Mouse (Mus musculus): ENCODE results near the gene Ecm1. TPM values are rescaled to one million over a fixed set of nuclear protein-coding genes. Genes with fewer than 3 reads are reported as not detected.

Gene Ecm1
- polyA plus RNA-seq, 1 experiment from 2014 or later: 35.8 TPM

DNA sequence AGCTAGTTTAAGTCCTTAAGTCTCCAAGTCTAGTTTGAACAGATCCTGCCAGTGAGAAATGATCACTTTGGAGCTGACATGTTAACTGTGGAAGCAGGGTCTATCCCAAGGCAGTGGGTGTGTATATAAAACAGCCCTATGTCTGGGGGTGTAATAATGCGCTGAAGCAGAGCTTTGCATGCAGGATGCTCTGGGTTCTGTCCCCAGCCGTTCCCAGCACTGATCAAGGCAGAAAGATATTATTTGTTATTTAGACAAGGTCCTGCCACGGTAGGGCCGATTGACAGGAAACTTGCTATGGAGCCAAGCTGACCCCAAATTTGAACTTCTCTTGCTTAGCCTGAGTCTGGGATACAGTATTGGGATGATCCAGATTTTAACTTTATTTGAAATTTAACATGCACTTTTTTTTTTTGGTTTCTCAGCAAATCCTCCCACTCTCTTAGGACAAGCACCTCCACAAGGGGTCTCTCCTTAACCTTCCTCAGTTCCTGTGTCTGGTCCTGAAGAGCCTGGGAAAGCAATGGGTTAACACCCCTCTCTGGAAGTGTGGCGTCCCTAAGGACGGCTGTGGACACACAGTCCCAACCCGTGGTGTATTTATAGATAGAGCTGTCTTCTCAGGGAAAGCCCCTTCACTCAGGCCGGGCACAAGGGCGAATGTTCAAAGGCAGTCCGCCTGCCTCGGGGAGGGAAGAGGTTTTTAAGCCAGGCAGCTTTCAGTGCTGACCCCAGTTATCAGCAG is 50.0 kb downstream of the Ecm1 start:
- Histone ChIP-seq H3K27ac (ENCODE audit: low read depth, low read length) (no peak overlapping the region), H3K9ac (ENCODE audit: low read depth, low read length) (no peak overlapping the region), H3K9me3 (ENCODE audit: control insufficient read depth) (no peaks in the 10 kb centered on the region), H3K4me3 (ENCODE audit: low read depth, low read length) (no peak overlapping the region), H3K36me3 (ENCODE audit: control insufficient read depth, insufficient read depth) (no peaks in the 10 kb centered on the region; the same call in 1 of the 2 replicates), H3K4me1 (replicated peaks; ENCODE audit: control insufficient read depth, insufficient read depth, low read length) (peaks cover 10% of the 10 kb centered on the region), H3K27me3 (replicated peaks; ENCODE audit: control insufficient read depth, insufficient read depth, low read length) (no peaks in the 10 kb centered on the region), H3K4me2 (replicated peaks; ENCODE audit: low read depth) (no peak overlapping the region)
- TF ChIP-seq CTCF (IDR thresholded peaks at IDR 0.05; ENCODE audit: low read depth): peak; percentile 45
- no peak for ATAC-seq
- 35% methylated on average over 11 of the region's 11 CpGs for WGBS

DNA sequence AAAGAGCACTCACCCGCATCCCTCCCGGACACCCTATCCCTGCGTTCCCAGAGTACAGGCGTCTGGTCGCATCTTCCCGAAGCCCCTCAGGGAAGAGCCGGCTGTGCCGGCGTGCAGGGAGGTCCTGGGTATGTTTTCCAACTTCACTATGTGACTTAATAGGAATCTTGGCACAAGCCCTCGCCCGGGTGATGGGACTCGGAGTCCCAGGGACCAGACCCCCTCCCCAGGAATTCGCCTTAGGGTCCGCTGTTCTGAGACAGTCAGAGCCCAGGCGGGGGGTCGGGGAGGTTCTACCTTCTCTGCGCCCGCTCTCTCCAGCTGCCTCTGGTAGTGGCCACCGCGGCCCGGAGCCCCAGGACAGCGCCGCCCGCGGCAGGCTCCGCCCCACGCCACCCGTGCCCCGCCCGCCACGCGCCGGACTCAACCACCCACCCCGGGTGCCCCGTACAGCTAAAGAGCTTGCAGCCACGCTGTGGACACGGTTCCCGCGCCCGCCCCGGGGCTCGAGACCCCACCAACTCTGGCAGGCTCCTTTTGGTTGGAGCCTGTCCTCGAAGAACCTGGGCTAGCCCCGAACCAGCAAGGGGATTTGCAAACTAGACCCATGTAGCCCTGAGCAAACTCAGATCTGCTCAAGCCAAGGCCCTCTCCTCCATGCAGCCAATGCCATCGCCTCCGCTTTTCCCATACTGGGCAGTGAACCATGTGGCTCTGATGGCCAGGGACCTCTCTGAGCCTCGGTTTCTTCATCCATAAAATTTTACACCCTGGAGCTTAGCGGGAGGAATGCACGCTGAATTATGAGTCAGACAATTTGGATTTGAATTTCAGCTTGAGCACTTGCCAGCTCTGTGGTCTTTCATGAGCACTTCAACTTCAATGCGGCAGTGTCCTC is 51.6 kb downstream of the Ecm1 start, which contains the start of gene Adamtsl4:
Adamtsl4 (minus strand) TSS at position 394 of the 898 bp plus-strand sequence.
- TF ChIP-seq CTCF (IDR thresholded peaks at IDR 0.05; ENCODE audit: low read depth): peak; percentile 37
- Histone ChIP-seq H3K4me1 (replicated peaks; ENCODE audit: control insufficient read depth, insufficient read depth, low read length) (no peaks in the 10 kb centered on the region), H3K4me3 (ENCODE audit: low read depth, low read length) (peak within 1 kb of the TSS; percentile 43), H3K27ac (ENCODE audit: low read depth, low read length) (peak within 1 kb of the TSS; percentile 82), H3K4me2 (replicated peaks; ENCODE audit: low read depth) (peak within 1 kb of the TSS; percentile 84), H3K9ac (ENCODE audit: low read depth, low read length) (peak within 1 kb of the TSS; percentile 35; the same call in 1 of the 2 replicates), H3K27me3 (replicated peaks; ENCODE audit: control insufficient read depth, insufficient read depth, low read length) (no peaks in the 10 kb centered on the region), H3K9me3 (ENCODE audit: control insufficient read depth) (no peaks in the 10 kb centered on the region), H3K36me3 (ENCODE audit: control insufficient read depth, insufficient read depth) (no peaks in the 10 kb centered on the region; the same call in 1 of the 2 replicates)
- ATAC-seq: peak; percentile 60
- WGBS: 3% methylated on average over 50 of the region's 50 CpGs

DNA sequence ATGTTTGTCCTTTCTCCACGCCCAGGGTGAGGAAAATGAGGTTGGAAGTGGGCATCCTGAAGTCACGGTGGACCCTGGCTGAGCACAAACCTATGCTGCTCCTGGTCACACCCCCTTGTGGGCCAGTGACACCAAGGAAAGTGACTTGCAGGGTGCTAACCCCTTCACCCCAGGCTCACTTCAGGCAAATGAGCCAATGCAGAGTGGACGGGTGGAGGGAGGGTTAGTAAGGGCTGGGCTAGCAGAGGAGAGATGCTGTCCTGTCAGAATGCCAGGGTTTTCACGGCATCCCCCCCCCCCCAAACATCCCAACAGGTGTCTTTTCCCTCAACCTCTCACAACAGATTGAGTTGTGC is 52.2 kb downstream of the Ecm1 start:
- peak overlapping the region; percentile 35; the same call in 1 of the 2 replicates for H3K9ac ChIP-seq (ENCODE audit: low read depth, low read length)
- no peaks in the 10 kb centered on the region for H3K27me3 ChIP-seq (replicated peaks; ENCODE audit: control insufficient read depth, insufficient read depth, low read length)

DNA sequence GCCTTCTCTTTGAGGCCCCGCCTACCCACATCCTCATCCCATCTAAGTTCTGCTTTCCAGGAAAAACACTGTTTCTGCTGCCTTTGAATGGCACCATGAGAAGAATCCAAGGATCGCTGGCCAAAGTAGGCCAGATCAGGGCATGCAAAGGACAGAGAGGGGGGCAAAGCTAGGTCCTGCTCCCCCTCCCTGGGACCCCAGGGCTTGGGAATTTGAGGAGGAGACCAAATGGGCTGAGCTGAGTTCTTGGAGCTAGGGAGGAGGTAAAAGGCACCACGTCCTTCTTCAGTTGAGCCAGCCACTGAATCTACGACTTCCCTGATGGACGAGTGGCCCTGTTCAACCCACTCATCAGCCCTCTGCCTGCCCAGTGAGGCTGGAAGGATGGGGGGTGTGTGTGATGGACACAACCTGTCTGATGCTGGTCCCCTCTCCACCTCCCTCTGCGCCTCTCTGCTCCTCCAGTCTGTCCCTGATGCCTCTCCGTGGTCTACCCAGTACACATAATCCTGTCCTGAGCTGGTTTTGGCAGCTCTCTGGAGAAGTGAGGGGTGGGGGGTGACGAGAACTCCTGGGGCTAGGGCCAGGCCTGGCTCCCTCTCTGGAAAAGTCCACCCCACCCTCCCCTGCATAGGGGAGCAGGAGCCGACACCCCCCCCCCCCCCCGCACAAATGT is 52.7 kb downstream of the Ecm1 start:
- no peak for TF ChIP-seq CTCF (IDR thresholded peaks at IDR 0.05; ENCODE audit: low read depth)
- no peak for ATAC-seq
- Histone ChIP-seq H3K4me1 (replicated peaks; ENCODE audit: control insufficient read depth, insufficient read depth, low read length) (no peaks in the 10 kb centered on the region), H3K4me2 (replicated peaks; ENCODE audit: low read depth) (peak overlapping the region; percentile 84), H3K27me3 (replicated peaks; ENCODE audit: control insufficient read depth, insufficient read depth, low read length) (no peaks in the 10 kb centered on the region), H3K9me3 (ENCODE audit: control insufficient read depth) (no peaks in the 10 kb centered on the region), H3K27ac (ENCODE audit: low read depth, low read length) (no peak overlapping the region), H3K36me3 (ENCODE audit: control insufficient read depth, insufficient read depth) (no peaks in the 10 kb centered on the region; the same call in 1 of the 2 replicates), H3K9ac (ENCODE audit: low read depth, low read length) (0 out of 2 replicates have a peak overlapping the region, but pooled peaks have one; percentile 35), H3K4me3 (ENCODE audit: low read depth, low read length) (peak overlapping the region; percentile 43; the same call in 1 of the 2 replicates)
- WGBS: 58% methylated on average over 10 of the region's 10 CpGs

More for the DNA sequence above, 52.2 kb downstream of the Ecm1 start:
- Histone ChIP-seq H3K4me3 (ENCODE audit: low read depth, low read length) (peak overlapping the region; percentile 43), H3K9me3 (ENCODE audit: control insufficient read depth) (no peaks in the 10 kb centered on the region), H3K27ac (ENCODE audit: low read depth, low read length) (no peak overlapping the region), H3K36me3 (ENCODE audit: control insufficient read depth, insufficient read depth) (no peaks in the 10 kb centered on the region; the same call in 1 of the 2 replicates), H3K4me1 (replicated peaks; ENCODE audit: control insufficient read depth, insufficient read depth, low read length) (no peaks in the 10 kb centered on the region), H3K4me2 (replicated peaks; ENCODE audit: low read depth) (peak overlapping the region; percentile 84)
- peak; percentile 15 for ATAC-seq
- TF ChIP-seq CTCF (IDR thresholded peaks at IDR 0.05; ENCODE audit: low read depth): 0 out of 2 replicates have a peak, but pooled peaks have one; percentile 16
- WGBS: 26% methylated on average over 4 of the region's 4 CpGs

DNA sequence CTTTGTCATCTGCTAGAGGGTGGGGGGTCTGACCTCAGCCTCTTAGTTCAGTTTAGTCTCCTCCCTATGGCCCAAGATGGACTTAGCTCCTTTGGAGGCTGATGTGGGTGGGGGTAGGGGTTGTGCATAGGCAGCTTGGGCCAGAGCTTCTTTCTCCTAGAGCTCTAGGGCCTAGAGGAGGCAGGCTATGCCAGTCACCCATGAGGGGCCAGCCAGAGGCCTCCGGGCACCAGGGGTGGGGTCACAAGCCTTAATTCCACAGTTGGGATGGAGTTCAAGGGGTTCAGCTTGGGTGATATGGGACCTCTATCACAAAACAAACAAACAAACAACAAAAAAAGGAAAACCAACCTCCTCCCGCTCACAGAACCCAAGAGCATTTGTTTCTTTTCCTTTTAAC is 53.7 kb downstream of the Ecm1 start:
- Histone ChIP-seq H3K9me3 (ENCODE audit: control insufficient read depth) (no peaks in the 10 kb centered on the region), H3K4me3 (ENCODE audit: low read depth, low read length) (no peak overlapping the region), H3K27me3 (replicated peaks; ENCODE audit: control insufficient read depth, insufficient read depth, low read length) (no peaks in the 10 kb centered on the region), H3K4me1 (replicated peaks; ENCODE audit: control insufficient read depth, insufficient read depth, low read length) (no peaks in the 10 kb centered on the region), H3K27ac (ENCODE audit: low read depth, low read length) (no peak overlapping the region), H3K36me3 (ENCODE audit: control insufficient read depth, insufficient read depth) (no peaks in the 10 kb centered on the region; the same call in 1 of the 2 replicates), H3K9ac (ENCODE audit: low read depth, low read length) (no peak overlapping the region), H3K4me2 (replicated peaks; ENCODE audit: low read depth) (no peak overlapping the region)
- ATAC-seq: no peak
- 76% methylated on average over 2 of the region's 2 CpGs for WGBS
- no peak for TF ChIP-seq CTCF (IDR thresholded peaks at IDR 0.05; ENCODE audit: low read depth)
